Mouse (Mus musculus) embryonic fibroblast, embryonic 13.5 days (primary cell): ENCODE results near the gene Smarca2. TPM values are rescaled to one million over a fixed set of nuclear protein-coding genes. Genes with fewer than 3 reads are reported as not detected.
"Not testable (repeated sequence)": the region's sequence is repeated elsewhere in the genome, so short reads cannot be mapped to it uniquely, and the experiment has no call there.

Source experiments
- H3K27ac ChIP-seq: 2 replicates; pipeline ENCODE4 v1.5.1; 2012; ENCODE audit warnings: low read length, control low read depth, inconsistent platforms; ENCODE audit not compliant: insufficient read depth
- H3K4me1 ChIP-seq: 2 replicates; pipeline ENCODE4 v1.6.1; 2011; ENCODE audit warnings: low read length; ENCODE audit not compliant: control insufficient read depth, insufficient read depth
- H3K4me3 ChIP-seq: 2 replicates; pipeline ENCODE4 v1.5.1; 2011; ENCODE audit warnings: mild to moderate bottlenecking, control low read depth, low read length; ENCODE audit not compliant: insufficient read depth
- CTCF ChIP-seq: IDR thresholded peaks from 2 replicates; pipeline ENCODE4 v1.5.1; 2011; ENCODE audit warnings: mild to moderate bottlenecking, control low read depth, low read length, moderate library complexity, borderline replicate concordance; ENCODE audit not compliant: insufficient read depth
- POLR2A ChIP-seq: IDR thresholded peaks from 2 replicates; pipeline ENCODE4 v1.6.1; 2011; ENCODE audit warnings: low read depth, mild to moderate bottlenecking, control low read depth, low read length, moderate library complexity
- polyA plus RNA-seq: library from polyadenylated mRNA; stranded (reverse); fragments of >200 nt; gene quantifications from 2 replicates; pipeline ENCODE4 v1.2.4, GENCODE M21; 2011; ENCODE audit warnings: low read depth; ENCODE audit not compliant: missing spikeins, insufficient read length

The Smarca2 gene
- polyA plus RNA-seq, 1 experiment, result 84.6 TPM

- TF ChIP-seq POLR2A (no peak), CTCF (no peak)
- Histone ChIP-seq H3K4me3 (no peak overlapping the region), H3K4me1 (no peaks in the 10 kb centered on the region), H3K27ac (no peak overlapping the region)
Measured at GRCm38 (mm10) chr19:26650585-26651273, 45.9 kb downstream of the Smarca2 start.

- H3K27ac ChIP-seq, result no peak overlapping the region
- no peak for TF ChIP-seq POLR2A
- no peak for TF ChIP-seq CTCF
- H3K4me1 ChIP-seq, result no peaks in the 10 kb centered on the region
- H3K4me3 ChIP-seq, result no peak overlapping the region
Measured at GRCm38 (mm10) chr19:26658324-26658723, 53.5 kb downstream of the Smarca2 start.

DNA sequence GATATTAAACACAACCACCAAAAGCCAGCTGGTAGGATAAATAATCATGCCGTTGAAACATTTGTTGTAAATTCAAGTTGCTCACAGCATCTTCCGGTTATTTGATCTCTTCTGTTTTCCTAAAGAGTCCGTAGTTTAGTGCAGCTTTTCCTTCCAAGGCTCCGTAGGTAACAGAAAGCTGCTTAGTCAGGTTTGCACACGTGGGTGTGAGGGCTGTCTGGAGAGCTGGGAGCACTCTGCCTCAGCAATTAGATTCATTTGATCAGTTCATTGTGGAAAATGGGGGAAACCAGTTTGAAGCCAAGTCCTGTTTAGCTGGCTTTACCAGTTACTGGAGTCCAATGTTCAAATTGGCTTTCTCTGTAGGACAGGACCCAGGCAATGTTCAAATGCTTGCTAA lies 55.1 kb downstream of the Smarca2 start:
- Histone ChIP-seq H3K27ac (no peak overlapping the region), H3K4me3 (no peak overlapping the region), H3K4me1 (no peaks in the 10 kb centered on the region)
- TF ChIP-seq POLR2A, result no peak
- no peak for TF ChIP-seq CTCF

GRCm38 (mm10) chr19:26661198-26661597 lies 56.3 kb downstream of the Smarca2 start:
- TF ChIP-seq POLR2A (no peak), CTCF (no peak)
- Histone ChIP-seq H3K4me1 (no peaks in the 10 kb centered on the region), H3K27ac (no peak overlapping the region), H3K4me3 (no peak overlapping the region)

GRCm38 (mm10) chr19:26666303-26666702 lies 61.5 kb downstream of the Smarca2 start:
- Histone ChIP-seq H3K4me3 (no peak overlapping the region), H3K4me1 (no peaks in the 10 kb centered on the region), H3K27ac (no peak overlapping the region)
- TF ChIP-seq POLR2A, result no peak
- TF ChIP-seq CTCF, result no peak

DNA sequence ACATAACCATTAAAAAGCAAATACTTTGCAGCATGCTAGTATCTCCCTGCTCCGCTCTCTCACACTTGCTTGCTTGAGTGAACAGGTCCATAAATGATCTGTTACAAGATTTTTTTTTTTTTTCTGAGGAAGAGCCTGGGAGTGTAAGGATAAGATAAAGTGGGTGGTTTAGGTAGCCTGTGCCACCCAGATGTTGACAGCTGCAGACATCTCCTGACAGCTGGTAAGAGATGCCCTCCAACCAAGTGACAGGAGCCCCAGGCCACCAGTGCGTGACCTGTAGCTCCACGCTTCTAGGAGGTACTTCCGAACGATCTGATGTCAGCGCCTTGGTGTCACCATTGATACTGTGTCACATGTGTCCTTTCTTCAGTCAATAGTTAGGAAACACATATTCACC lies 65.2 kb downstream of the Smarca2 start:
- H3K4me3 ChIP-seq, result no peak overlapping the region
- no peak overlapping the region for H3K27ac ChIP-seq
- no peaks in the 10 kb centered on the region for H3K4me1 ChIP-seq

GRCm38 (mm10) chr19:26671413-26671812 lies 66.6 kb downstream of the Smarca2 start:
- not testable (repeated sequence) for H3K4me3 ChIP-seq, H3K27ac ChIP-seq, H3K4me1 ChIP-seq

More for the DNA sequence above, 65.2 kb downstream of the Smarca2 start:
- TF ChIP-seq CTCF (no peak), POLR2A (no peak)

GRCm38 (mm10) chr19:26675917-26676316 lies 71.1 kb downstream of the Smarca2 start:
- no peak for TF ChIP-seq CTCF
- TF ChIP-seq POLR2A, result no peak
- Histone ChIP-seq H3K4me1 (no peaks in the 10 kb centered on the region), H3K4me3 (no peak overlapping the region), H3K27ac (no peak overlapping the region)

- TF ChIP-seq POLR2A (no peak), CTCF (no peak)
- no peak overlapping the region for H3K27ac ChIP-seq
- no peaks in the 10 kb centered on the region for H3K4me1 ChIP-seq
- H3K4me3 ChIP-seq, result no peak overlapping the region
Measured at GRCm38 (mm10) chr19:26678543-26678942, 73.7 kb downstream of the Smarca2 start.

DNA sequence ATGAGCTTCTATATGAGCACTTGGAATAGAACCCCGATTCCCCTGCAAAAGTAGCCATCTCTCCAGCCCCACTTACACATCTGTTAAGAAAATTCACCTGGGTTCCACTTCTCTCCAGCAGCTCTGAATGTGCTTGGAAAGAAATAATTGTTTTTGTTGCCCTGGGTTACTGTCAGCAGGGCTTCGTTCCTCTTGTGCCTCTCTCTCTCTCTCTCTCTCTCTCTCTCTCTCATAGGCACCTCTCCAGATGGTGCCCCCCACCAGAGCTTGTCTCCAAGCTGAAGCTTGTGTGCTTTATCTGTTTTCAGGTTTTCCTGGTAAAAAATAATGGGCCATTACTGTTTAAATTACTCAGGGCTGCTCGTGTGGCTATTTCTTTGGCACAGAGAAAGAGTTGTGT lies 74.8 kb downstream of the Smarca2 start:
- Histone ChIP-seq H3K4me3 (no peak overlapping the region), H3K27ac (no peak overlapping the region), H3K4me1 (no peaks in the 10 kb centered on the region)
- TF ChIP-seq CTCF (no peak), POLR2A (no peak)

DNA sequence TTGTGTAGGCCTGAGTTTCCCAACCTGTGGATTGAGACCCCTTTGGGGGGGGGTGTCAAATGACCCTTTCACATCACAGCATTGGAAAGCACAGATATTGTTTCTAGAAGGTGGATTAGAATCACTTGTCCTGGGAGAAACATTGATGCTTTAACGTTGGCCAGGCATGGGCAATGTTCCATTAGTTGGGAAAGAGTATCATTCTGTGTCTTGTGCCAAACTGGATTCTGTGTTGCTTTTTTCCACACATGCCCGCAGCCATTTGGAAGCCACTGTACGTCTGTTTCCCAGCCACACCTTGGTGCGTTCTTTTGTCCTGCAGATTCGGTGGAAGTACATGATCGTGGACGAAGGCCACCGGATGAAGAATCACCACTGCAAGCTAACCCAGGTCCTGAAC lies 76.7 kb downstream of the Smarca2 start:
- Histone ChIP-seq H3K4me1 (no peaks in the 10 kb centered on the region), H3K4me3 (no peak overlapping the region), H3K27ac (no peak overlapping the region)
- TF ChIP-seq POLR2A, result no peak
- TF ChIP-seq CTCF, result no peak

- TF ChIP-seq POLR2A, result no peak
- TF ChIP-seq CTCF, result no peak
- Histone ChIP-seq H3K4me1 (no peaks in the 10 kb centered on the region), H3K4me3 (no peak overlapping the region), H3K27ac (no peak overlapping the region)
Measured at GRCm38 (mm10) chr19:26682130-26682529, 77.3 kb downstream of the Smarca2 start.
